Mouse (Mus musculus) ES-Bruce4 (cell line): Measurements from ENCODE around the gene Adcy6.

Experiments used
- CTCF ChIP-seq: IDR thresholded peaks from one replicate; pipeline ENCODE4 v1.8.1; 2011; ENCODE audit warnings: low read depth, low read length
- EP300 ChIP-seq: IDR thresholded peaks from 2 replicates; pipeline ENCODE4 v1.6.1; 2011; ENCODE audit warnings: low read depth, low read length; ENCODE audit not compliant: insufficient read depth
- POLR2A ChIP-seq: IDR thresholded peaks from one replicate; pipeline ENCODE4 v1.8.1; 2011; ENCODE audit warnings: low read length; ENCODE audit not compliant: insufficient read depth

GRCm38 (mm10) chr15:98543341-98543740, 66.5 kb downstream of the Adcy6 start:
- no peak for TF ChIP-seq CTCF
- no peak for TF ChIP-seq POLR2A
- no peak for TF ChIP-seq EP300
